Mouse (Mus musculus): Measurements from ENCODE around the gene Meis3.

Gene Meis3

GRCm38 (mm10) chr7:16174597-16175541, at the start of gene Meis3:
TSS of gene Meis3 (plus strand) at chr7:16175090.
- peak; percentile 71 for DNase-seq (ENCODE audit: low read depth, low spot score)

GRCm38 (mm10) chr7:16125829-16126228, 49.1 kb upstream of the Meis3 start:
- no peak for DNase-seq (ENCODE audit: low read depth, low spot score)

GRCm38 (mm10) chr7:16128344-16128743, 46.5 kb upstream of the Meis3 start:
- DNase-seq (ENCODE audit: low read depth, low spot score): no peak

GRCm38 (mm10) chr7:16128899-16129298, 46.0 kb upstream of the Meis3 start:
- no peak for DNase-seq (ENCODE audit: low read depth, low spot score)

GRCm38 (mm10) chr7:16129421-16129845, 45.5 kb upstream of the Meis3 start, which contains the start of gene Slc8a2:
TSS of gene Slc8a2 (plus strand) at chr7:16129826.
- DNase-seq (ENCODE audit: low read depth, low spot score): peak; percentile 96

- DNase-seq (ENCODE audit: low read depth, low spot score): peak; percentile 94
Observed at GRCm38 (mm10) chr7:16129846-16130691, 44.8 kb upstream of the Meis3 start.

- no peak for DNase-seq (ENCODE audit: low read depth, low spot score)
Observed at GRCm38 (mm10) chr7:16130956-16131634, 43.8 kb upstream of the Meis3 start.

GRCm38 (mm10) chr7:16132161-16132581, 42.7 kb upstream of the Meis3 start:
- DNase-seq (ENCODE audit: low read depth, low spot score): peak; percentile 42

GRCm38 (mm10) chr7:16132926-16133325, 42.0 kb upstream of the Meis3 start:
- no peak for DNase-seq (ENCODE audit: low read depth, low spot score)

GRCm38 (mm10) chr7:16133691-16134090, 41.2 kb upstream of the Meis3 start:
- DNase-seq (ENCODE audit: low read depth, low spot score): no peak

- no peak for DNase-seq (ENCODE audit: low read depth, low spot score)
Observed at GRCm38 (mm10) chr7:16134951-16135392, 39.9 kb upstream of the Meis3 start.

GRCm38 (mm10) chr7:16146489-16147410, 28.1 kb upstream of the Meis3 start:
- no peak for DNase-seq (ENCODE audit: low read depth, low spot score)

- peak; percentile 52 for DNase-seq (ENCODE audit: low read depth, low spot score)
Observed at GRCm38 (mm10) chr7:16147643-16148042, 27.2 kb upstream of the Meis3 start.

- no peak for DNase-seq (ENCODE audit: low read depth, low spot score)
Observed at GRCm38 (mm10) chr7:16149241-16149640, 25.6 kb upstream of the Meis3 start.

GRCm38 (mm10) chr7:16150191-16151145, 24.4 kb upstream of the Meis3 start:
- DNase-seq (ENCODE audit: low read depth, low spot score): no peak

GRCm38 (mm10) chr7:16153522-16153921, 21.4 kb upstream of the Meis3 start:
- DNase-seq (ENCODE audit: low read depth, low spot score): peak; percentile 81

- no peak for DNase-seq (ENCODE audit: low read depth, low spot score)
Observed at GRCm38 (mm10) chr7:16155132-16155872, 19.6 kb upstream of the Meis3 start.

- DNase-seq (ENCODE audit: low read depth, low spot score): no peak
Observed at GRCm38 (mm10) chr7:16156105-16156714, 18.7 kb upstream of the Meis3 start.
